Mouse (Mus musculus): ENCODE measurements at regions not wholly inside any gene's neighbourhood (a gene's known extent, or its start where the extent isn't known, plus 50 kb on each side); places are given as distances from the start of the nearest gene placed in this dataset.

DNA sequence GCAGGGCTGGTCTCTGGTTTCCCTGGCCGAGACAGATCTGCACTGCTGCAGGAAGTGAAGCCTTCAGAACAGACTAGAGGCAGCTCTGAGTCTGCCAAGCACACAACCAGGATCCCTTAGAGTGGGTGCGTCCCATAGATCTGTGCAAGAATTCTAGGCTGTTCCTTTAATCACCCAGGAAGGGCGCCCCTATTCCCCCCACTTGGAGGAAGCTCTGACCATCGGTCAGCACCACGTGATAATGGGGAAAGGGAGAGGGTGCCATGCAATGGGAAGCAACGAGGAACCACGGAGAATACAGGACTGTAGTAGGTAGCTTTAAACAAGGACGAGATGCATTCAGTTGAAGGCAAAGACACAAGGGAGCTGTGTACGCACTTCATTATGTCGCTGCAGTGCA is 101.1 kb downstream of the Tmem30b start:
- TF ChIP-seq CTCF (IDR thresholded peaks at IDR 0.05; ENCODE audit: low read depth, low read length) (no peak), POLR2A (IDR thresholded peaks at IDR 0.05; ENCODE audit: insufficient read depth, low read length) (no peak)
